Mouse (Mus musculus): ENCODE measurements around the gene Stk33.

DNA sequence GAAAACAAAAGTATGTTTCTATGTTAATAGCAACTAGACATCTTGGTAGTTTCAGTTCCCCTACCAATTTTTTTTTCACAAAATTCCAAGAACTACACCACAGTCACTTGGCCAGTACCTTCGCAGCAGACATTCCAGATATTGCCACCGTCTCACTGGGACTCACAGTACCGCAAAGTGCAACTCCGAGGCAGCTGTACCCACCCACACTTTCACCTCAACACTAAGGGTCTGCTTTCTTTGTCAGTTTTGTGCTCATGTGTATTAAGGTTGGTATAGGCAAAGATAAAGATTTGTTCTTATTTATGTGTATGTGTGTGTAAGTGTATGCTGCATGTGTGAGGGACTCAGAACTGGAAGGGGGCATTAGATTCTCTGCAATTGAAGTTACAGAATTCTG lies 156.8 kb downstream of the Stk33 start:
- TF ChIP-seq CTCF (IDR thresholded peaks at IDR 0.05; ENCODE audit: control insufficient read depth, insufficient read depth, low read length) (no peak), POLR2A (IDR thresholded peaks at IDR 0.05; ENCODE audit: borderline replicate concordance, control insufficient read depth, low read depth, low read length) (no peak)
